Mouse (Mus musculus) adrenal gland, postnatal 14 days (tissue): ENCODE data around the gene Gpr137c. TPM values are rescaled to one million over a fixed set of nuclear protein-coding genes. Genes with fewer than 3 reads are reported as not detected.

ENCODE experiments used
- total RNA-seq: library from RNA; stranded (reverse); gene quantifications from 2 replicates; pipeline ENCODE4 v1.2.3, GENCODE M21; 2021

Gpr137c gene
- total RNA-seq, 1 experiment from 2014 or later = 0.89 TPM

Other genes with a start within 250 kb of the Gpr137c start
- gene Ptger2, start 231.5 kb upstream of the Gpr137c start, total RNA-seq = 1.1 and 2.2 TPM in 2 replicates
- 17.7 and 20.1 TPM in 2 replicates for gene Txndc16, start 611 bp downstream of the Gpr137c start, total RNA-seq
- 33.7 and 37.0 TPM in 2 replicates for gene Ero1l, start 99.1 kb downstream of the Gpr137c start, total RNA-seq
- gene Psmc6, start 110.1 kb downstream of the Gpr137c start, total RNA-seq = 114 and 121 TPM in 2 replicates
- gene Styx, start 131.4 kb downstream of the Gpr137c start, total RNA-seq = 28.5 and 32.3 TPM in 2 replicates
- gene Gnpnat1, start 185.2 kb downstream of the Gpr137c start, total RNA-seq = 36.1 and 36.8 TPM in 2 replicates